Mouse (Mus musculus): ENCODE measurements around the gene Slc7a6os. TPM values are rescaled to one million over a fixed set of nuclear protein-coding genes. Genes with fewer than 3 reads are reported as not detected.
"Not testable (repeated sequence)": the region's sequence is repeated elsewhere in the genome, so short reads cannot be mapped to it uniquely, and the experiment has no call there.

Slc7a6os gene
- total and polyA plus RNA-seq, 3 experiments, result 7.1 to 10.7 (median 9.6) TPM

GRCm38 (mm10) chr8:106211421-106211820 is 686 bp upstream of the Slc7a6os start:
- Histone ChIP-seq H3K27ac (peak overlapping the region; percentile 86), H3K79me2 (replicated peaks; ENCODE audit: control insufficient read depth, insufficient read depth, low read length) (no peaks in the 10 kb centered on the region), H3K36me3 (ENCODE audit: control insufficient read depth, insufficient read depth, low read length) (peaks cover 5% of the 10 kb centered on the region), H3K9ac (ENCODE audit: low read depth, low read length) (peak overlapping the region; percentile 76), H3K4me3 (peak overlapping the region; percentile 64), H3K4me1 (ENCODE audit: control insufficient read depth, insufficient read depth, low read length) (no peaks in the 10 kb centered on the region), H3K27me3 (ENCODE audit: control insufficient read depth, insufficient read depth, low read length) (no peaks in the 10 kb centered on the region)
- DNase-seq, result no peak
- TF ChIP-seq CTCF (IDR thresholded peaks at IDR 0.05) (no peak), POLR2A (IDR thresholded peaks at IDR 0.05; ENCODE audit: insufficient read depth, low read depth, low read length) (no peak), EP300 (IDR thresholded peaks at IDR 0.05; ENCODE audit: insufficient read depth, low read depth, low read length) (no peak)
- WGBS, result 5% methylated on average over 13 of the region's 13 CpGs
- intact Hi-C loops (cut with DNase I), result loop anchor here (2.0 to 5.0 kb wide), 3 partner anchors 43 to 191 kb away; partner anchors contain the start of genes Pla2g15 and Slc7a6

GRCm38 (mm10) chr8:106210035-106210731 is 552 bp downstream of the Slc7a6os start:
- intact Hi-C loops (cut with DNase I), result loop anchor here (2.0 to 5.0 kb wide), 3 partner anchors 41 to 192 kb away; partner anchors contain the start of genes Pla2g15 and Slc7a6

GRCm38 (mm10) chr8:106199596-106199995 is 11.1 kb downstream of the Slc7a6os start:
- 81% methylated on average over 3 of the region's 3 CpGs for WGBS
- DNase-seq; H3K79me2 ChIP-seq (replicated peaks; ENCODE audit: control insufficient read depth, insufficient read depth, low read length); H3K9ac ChIP-seq (ENCODE audit: low read depth, low read length); H3K4me3 ChIP-seq; H3K36me3 ChIP-seq (ENCODE audit: control insufficient read depth, insufficient read depth, low read length); H3K4me1 ChIP-seq (ENCODE audit: control insufficient read depth, insufficient read depth, low read length); H3K27me3 ChIP-seq (ENCODE audit: control insufficient read depth, insufficient read depth, low read length); H3K27ac ChIP-seq: not testable (repeated sequence)
- intact Hi-C loops (cut with DNase I), result loop anchor here (2.0 kb wide), 1 partner anchor 35 kb away; no protein-coding TSS in a partner anchor

More at GRCm38 (mm10) chr8:106210035-106210731, 552 bp downstream of the Slc7a6os start:
- TF ChIP-seq EP300 (IDR thresholded peaks at IDR 0.05; ENCODE audit: insufficient read depth, low read depth, low read length), result no peak
- Histone ChIP-seq H3K79me2 (replicated peaks; ENCODE audit: control insufficient read depth, insufficient read depth, low read length) (no peaks in the 10 kb centered on the region), H3K9ac (ENCODE audit: low read depth, low read length) (peak overlapping the region; percentile 92), H3K4me3 (peak overlapping the region; percentile 64), H3K27ac (peak overlapping the region; percentile 86), H3K27me3 (ENCODE audit: control insufficient read depth, insufficient read depth, low read length) (no peaks in the 10 kb centered on the region), H3K36me3 (ENCODE audit: control insufficient read depth, insufficient read depth, low read length) (peaks cover 5% of the 10 kb centered on the region), H3K4me1 (ENCODE audit: control insufficient read depth, insufficient read depth, low read length) (no peaks in the 10 kb centered on the region)
- WGBS, result under 1% methylated on average over 35 of the region's 35 CpGs
- no peak for DNase-seq

- H3K36me3 ChIP-seq (ENCODE audit: control insufficient read depth, insufficient read depth, low read length), result no peaks in the 10 kb centered on the region; the same call in none of the 2 replicates
- DNase-seq, result peak in 1 of 2 experiments; percentile 28
- H3K9ac ChIP-seq (ENCODE audit: low read depth, low read length), result no peak overlapping the region
- no peak overlapping the region for H3K27ac ChIP-seq
- intact Hi-C loops (cut with DNase I), result loop anchor here (1.0 to 2.0 kb wide), 2 partner anchors 34 to 58 kb away; no protein-coding TSS in a partner anchor
- WGBS, result 0% methylated on average over 1 of the region's 1 CpGs
- H3K4me3 ChIP-seq, result no peak overlapping the region
- no peaks in the 10 kb centered on the region for H3K4me1 ChIP-seq (ENCODE audit: control insufficient read depth, insufficient read depth, low read length)
- H3K79me2 ChIP-seq (replicated peaks; ENCODE audit: control insufficient read depth, insufficient read depth, low read length), result no peaks in the 10 kb centered on the region
- no peaks in the 10 kb centered on the region for H3K27me3 ChIP-seq (ENCODE audit: control insufficient read depth, insufficient read depth, low read length)
- no peak for TF ChIP-seq EP300 (IDR thresholded peaks at IDR 0.05; ENCODE audit: insufficient read depth, low read depth, low read length)
- no peak for TF ChIP-seq POLR2A (IDR thresholded peaks at IDR 0.05; ENCODE audit: insufficient read depth, low read depth, low read length)
- peak; percentile 82 for TF ChIP-seq CTCF (IDR thresholded peaks at IDR 0.05)
These were observed 12.0 kb downstream of the Slc7a6os start for GRCm38 (mm10) chr8:106198741-106199140.

GRCm38 (mm10) chr8:106194062-106194461 is 16.7 kb downstream of the Slc7a6os start:
- 88% methylated on average over 5 of the region's 5 CpGs for WGBS
- H3K4me3 ChIP-seq, result no peak overlapping the region
- no peaks in the 10 kb centered on the region for H3K79me2 ChIP-seq (replicated peaks; ENCODE audit: control insufficient read depth, insufficient read depth, low read length)
- no peak overlapping the region for H3K27ac ChIP-seq
- no peaks in the 10 kb centered on the region for H3K27me3 ChIP-seq (ENCODE audit: control insufficient read depth, insufficient read depth, low read length)
- intact Hi-C loops (cut with DNase I), result no loop called here
- H3K4me1 ChIP-seq (ENCODE audit: control insufficient read depth, insufficient read depth, low read length), result no peaks in the 10 kb centered on the region
- TF ChIP-seq POLR2A (IDR thresholded peaks at IDR 0.05; ENCODE audit: insufficient read depth, low read depth, low read length), result no peak
- no peak for TF ChIP-seq CTCF (IDR thresholded peaks at IDR 0.05)
- no peak for TF ChIP-seq EP300 (IDR thresholded peaks at IDR 0.05; ENCODE audit: insufficient read depth, low read depth, low read length)
- no peaks in the 10 kb centered on the region for H3K36me3 ChIP-seq (ENCODE audit: control insufficient read depth, insufficient read depth, low read length)
- no peak for DNase-seq
- no peak overlapping the region for H3K9ac ChIP-seq (ENCODE audit: low read depth, low read length)

- no peak overlapping the region for H3K9ac ChIP-seq (ENCODE audit: low read depth, low read length)
- no peak overlapping the region for H3K4me3 ChIP-seq
- no peaks in the 10 kb centered on the region for H3K36me3 ChIP-seq (ENCODE audit: control insufficient read depth, insufficient read depth, low read length)
- no peaks in the 10 kb centered on the region for H3K4me1 ChIP-seq (ENCODE audit: control insufficient read depth, insufficient read depth, low read length)
- no peak for TF ChIP-seq POLR2A (IDR thresholded peaks at IDR 0.05; ENCODE audit: insufficient read depth, low read depth, low read length)
- TF ChIP-seq EP300 (IDR thresholded peaks at IDR 0.05; ENCODE audit: insufficient read depth, low read depth, low read length), result no peak
- TF ChIP-seq CTCF (IDR thresholded peaks at IDR 0.05), result no peak
- intact Hi-C loops (cut with DNase I), result no loop called here
- no peak for DNase-seq
- H3K27me3 ChIP-seq (ENCODE audit: control insufficient read depth, insufficient read depth, low read length), result no peaks in the 10 kb centered on the region
- 46% methylated on average over 6 of the region's 6 CpGs for WGBS
- no peaks in the 10 kb centered on the region for H3K79me2 ChIP-seq (replicated peaks; ENCODE audit: control insufficient read depth, insufficient read depth, low read length)
- no peak overlapping the region for H3K27ac ChIP-seq
These were observed 17.6 kb downstream of the Slc7a6os start for GRCm38 (mm10) chr8:106193162-106193561.

All from heart, adult 2 months (tissue).